Mouse (Mus musculus): ENCODE results near the gene Gm43191. TPM values are rescaled to one million over a fixed set of nuclear protein-coding genes. Genes with fewer than 3 reads are reported as not detected.

Gm43191 gene
- 1 to 10 TPM in 1 of 2 experiments, not detected in 1; 1.3 TPM for polyA plus RNA-seq (2017; shearing (Covaris generic))

GRCm38 (mm10) chr3:116681160-116681559 lies at the start of gene Gm43191:
Gm43191 (minus strand) TSS chr3:116681260.

GRCm38 (mm10) chr3:116712436-116712881 lies 31.4 kb upstream of the Gm43191 start, which contains the start of gene Slc35a3:
Slc35a3 (minus strand) TSS chr3:116712831.

DNA sequence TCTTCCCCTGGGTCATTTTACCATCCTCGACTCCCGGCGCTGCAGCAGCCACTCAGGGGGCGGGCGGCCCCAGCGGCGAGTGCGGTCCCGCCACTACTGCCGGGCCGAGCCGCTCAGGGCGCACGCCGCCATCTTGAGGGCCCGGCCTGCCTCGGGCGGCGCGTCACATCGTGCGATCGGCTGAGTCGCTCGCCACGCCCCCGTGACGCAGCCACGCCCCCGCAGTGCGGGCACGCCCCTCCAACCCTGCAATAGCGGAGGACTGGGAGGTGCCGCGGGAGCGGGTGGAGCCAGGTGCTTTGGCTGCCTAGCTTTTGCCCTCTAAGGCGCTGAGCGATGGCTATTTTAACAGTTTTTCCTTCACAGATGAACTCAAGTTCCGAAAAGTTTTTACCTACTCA lies 18.6 kb downstream of the Gm43191 start, which contains the start of gene Mfsd14a:
Gene Mfsd14a, minus strand, starts transcription at position 215 of the 401 bp plus-strand sequence.

DNA sequence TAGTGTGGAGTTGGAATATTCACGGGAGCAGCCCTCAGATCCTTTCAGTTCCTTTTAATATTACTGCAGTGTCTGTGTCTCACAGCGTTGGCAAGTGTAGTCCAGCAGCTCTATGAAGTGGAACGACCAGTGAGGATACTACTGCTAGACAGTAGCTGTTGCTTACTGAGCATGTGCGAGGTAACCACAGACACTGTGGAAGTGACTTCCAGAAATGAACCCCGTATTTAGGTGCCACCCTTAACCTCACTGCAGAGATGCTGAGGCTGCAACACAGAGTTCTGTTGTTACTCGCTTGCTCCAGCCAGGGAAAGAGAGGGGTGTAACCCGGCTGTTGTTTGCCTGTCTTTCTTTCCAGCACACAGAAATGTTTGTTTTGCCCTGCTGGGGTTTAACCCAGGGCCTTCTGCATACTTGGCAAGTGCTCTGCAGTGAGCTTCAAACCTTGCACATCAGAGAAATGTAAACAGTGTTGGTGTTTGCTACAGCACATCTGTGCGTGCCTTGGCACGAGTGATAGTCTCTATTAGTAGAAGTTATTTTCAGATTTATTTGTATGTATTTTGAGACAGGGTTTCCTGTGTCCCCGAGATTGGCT lies 66.7 kb downstream of the Gm43191 start, which contains the start of gene Trmt13:
Gene Trmt13, minus strand, starts transcription at position 293 of the 598 bp plus-strand sequence.

DNA sequence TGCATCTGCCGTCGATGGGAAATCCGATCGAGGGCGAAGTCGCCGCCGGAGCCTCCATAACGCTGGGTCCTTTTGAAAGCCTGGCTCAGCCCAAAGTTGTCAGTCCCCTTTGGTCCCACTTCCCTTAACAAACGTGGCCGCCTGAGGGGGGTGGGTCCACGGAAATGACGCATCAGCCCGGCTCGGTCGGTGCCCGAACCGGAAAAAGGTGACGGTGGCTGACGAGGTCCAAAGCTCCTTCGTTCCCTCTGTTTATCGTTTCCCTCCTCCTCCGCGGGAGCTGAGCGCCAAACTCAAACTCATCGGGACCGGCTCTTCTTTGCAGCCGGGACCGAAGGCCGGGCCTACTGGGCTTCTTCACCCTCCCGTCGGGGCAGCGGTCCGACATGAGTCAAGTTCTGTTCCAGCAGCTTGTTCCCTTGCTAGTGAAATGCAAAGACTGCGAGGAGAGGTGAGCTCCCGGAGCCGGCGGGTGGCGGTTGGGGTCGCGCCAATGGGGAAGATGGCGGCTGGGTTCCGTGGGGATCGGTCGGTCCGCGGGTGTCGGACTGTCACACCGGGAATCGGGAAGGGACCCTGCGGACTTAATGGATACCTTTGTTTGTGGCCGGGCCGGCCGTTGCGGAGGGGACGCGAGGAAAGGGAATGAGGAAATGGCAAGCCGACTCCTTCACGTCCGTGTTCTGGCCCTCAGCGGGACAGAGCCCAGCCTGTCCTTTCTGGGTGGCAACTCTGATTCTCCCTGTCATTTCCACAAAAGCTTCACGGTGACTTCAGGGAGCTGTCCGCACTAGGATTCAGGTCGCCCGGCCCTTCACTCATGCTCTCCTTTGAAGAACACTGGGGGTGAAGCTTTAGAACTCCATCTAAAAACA lies 86.1 kb downstream of the Gm43191 start, which contains the start of gene Sass6:
Gene Sass6, plus strand, starts transcription at position 255 of the 875 bp plus-strand sequence.

Other genes with a start within 250 kb of the Gm43191 start
- 10 to 100 TPM; 45.7 to 47.3 TPM for gene Rtca, start 173.1 kb downstream of the Gm43191 start, polyA plus RNA-seq (2017; shearing (Covaris generic))
- 10 to 100 TPM; 12.5 to 16.0 TPM for gene Dbt, start 168.2 kb downstream of the Gm43191 start, polyA plus RNA-seq (2017; shearing (Covaris generic))
- gene Lrrc39, start 118.3 kb downstream of the Gm43191 start, polyA plus RNA-seq (2017; shearing (Covaris generic)) = under 1 TPM; 0.12 to 0.75 TPM
- 10 to 100 TPM in 1 of 2 experiments, 1 to 10 TPM in 1; 6.1 to 11.6 TPM for gene Sass6, start 86.3 kb downstream of the Gm43191 start, polyA plus RNA-seq (2017; shearing (Covaris generic))
- 10 to 100 TPM; 33.3 to 34.6 TPM for gene Trmt13, start 66.7 kb downstream of the Gm43191 start, polyA plus RNA-seq (2017; shearing (Covaris generic))
- 100 to 1,000 TPM; 108 to 126 TPM for gene Mfsd14a, start 18.6 kb downstream of the Gm43191 start, polyA plus RNA-seq (2017; shearing (Covaris generic))
- gene Slc35a3, start 31.6 kb upstream of the Gm43191 start, polyA plus RNA-seq (2017; shearing (Covaris generic)) = 10 to 100 TPM; 19.7 to 25.4 TPM
- gene Agl, start 126.9 kb upstream of the Gm43191 start, polyA plus RNA-seq (2017; shearing (Covaris generic)) = 10 to 100 TPM in 1 of 2 experiments, 1 to 10 TPM in 1; 5.8 to 12.9 TPM
- 10 to 100 TPM; 19.8 to 20.0 TPM for gene Frrs1, start 178.2 kb upstream of the Gm43191 start, polyA plus RNA-seq (2017; shearing (Covaris generic))

Measured in inflammation-experienced regulatory T-cells (primary cell).